In the genomic region with DNA sequence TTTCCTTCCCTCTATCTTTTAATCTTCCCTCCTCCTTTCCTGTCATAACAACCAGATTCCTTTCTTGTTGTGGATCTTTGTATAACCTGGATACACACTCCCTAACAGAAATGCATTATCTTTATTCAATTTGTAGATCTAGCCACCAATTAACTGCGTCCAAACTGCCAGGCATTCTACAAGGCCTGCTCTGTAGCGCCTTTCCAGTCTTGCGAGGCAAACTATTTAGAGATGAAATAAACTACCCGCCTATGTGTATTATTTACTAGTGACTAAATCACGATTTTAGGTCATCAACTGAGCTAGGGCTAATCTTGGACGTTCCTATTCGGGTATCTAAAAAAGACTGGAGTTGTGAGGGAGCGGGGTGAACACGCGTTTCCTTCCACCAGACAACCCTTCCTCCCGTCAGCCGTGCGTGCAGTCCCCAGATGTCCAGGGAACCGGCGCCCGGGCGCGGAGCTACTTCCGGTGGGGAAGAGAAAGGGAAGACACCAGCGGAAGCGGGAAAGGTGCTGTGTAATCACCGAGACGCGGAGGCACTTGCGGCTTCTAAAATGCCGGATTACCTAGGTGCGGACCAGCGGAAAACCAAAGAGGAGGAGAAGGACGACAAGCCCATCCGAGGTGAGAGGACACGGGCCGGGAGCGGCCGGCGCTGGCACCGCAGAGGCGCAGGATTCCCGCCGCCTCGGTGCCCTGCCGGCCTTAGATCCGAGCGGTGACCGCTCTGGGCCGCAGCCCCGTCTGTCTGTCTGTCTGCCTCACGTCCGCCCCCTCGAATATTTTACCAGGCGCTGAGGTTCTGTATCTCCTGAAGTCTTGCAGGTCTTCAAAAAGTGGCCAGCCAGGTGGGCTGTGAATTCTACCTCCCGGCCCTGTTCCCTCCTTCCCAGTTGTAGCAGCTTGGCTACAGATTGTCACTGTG, we compare ENCODE assay signal across 1 mouse cellular context.
A peak's percentile ranks its signal among the peaks of the same experiment; 100 is the strongest.
TF ChIP-seq lines count a peak whose summit lies in the region.

No protein-coding gene starts in this region.

TF ChIP-seq in MEL, 35 proteins besides CTCF, POLR2A, EP300 and RAD21 (continued from another document):
- TF ChIP-seq POLR2AphosphoS5 (IDR thresholded peaks at IDR 0.05; ENCODE audit: borderline replicate concordance, low read depth, low read length) (peak; percentile 47; the same call in 1 of the 2 replicates), CHD1 (IDR thresholded peaks at IDR 0.05; ENCODE audit: low read depth, low read length) (peak; percentile 98), CHD2 (IDR thresholded peaks at IDR 0.05; ENCODE audit: low read length) (no peak), ZC3H11A (IDR thresholded peaks at IDR 0.05; ENCODE audit: low read depth, low read length) (no peak), MXI1 (IDR thresholded peaks at IDR 0.05; ENCODE audit: low read depth, low read length) (peak; percentile 96), BHLHE40 (IDR thresholded peaks at IDR 0.05; ENCODE audit: borderline replicate concordance, low read depth, low read length) (no peak), MYB (IDR thresholded peaks at IDR 0.05; ENCODE audit: low read depth, low read length) (no peak), ZMIZ1 (IDR thresholded peaks at IDR 0.05; ENCODE audit: low read depth, low read length) (0 out of 2 replicates have a peak, but pooled peaks have one; percentile 35), HCFC1 (IDR thresholded peaks at IDR 0.05; ENCODE audit: low read depth, low read length) (peak; percentile 93), SIN3A (IDR thresholded peaks at IDR 0.05; ENCODE audit: low read length) (peak; percentile 86), JUND (IDR thresholded peaks at IDR 0.05; ENCODE audit: low read depth, low read length) (no peak), USF2 (IDR thresholded peaks at IDR 0.05; ENCODE audit: borderline replicate concordance in 1 of 2, insufficient read depth in 1 of 2, low read depth in 1 of 2, low read length in 2 of 2) (no peak), NRF1 (IDR thresholded peaks at IDR 0.05; ENCODE audit: insufficient read depth, low read depth, low read length, poor library complexity, severe bottlenecking) (no peak), MAFK (IDR thresholded peaks at IDR 0.05; ENCODE audit: borderline replicate concordance, low read depth, low read length) (0 out of 2 replicates have a peak, but pooled peaks have one; percentile 14), GABPA (IDR thresholded peaks at IDR 0.05; ENCODE audit: low read depth, low read length) (no peak), ELF1 (IDR thresholded peaks at IDR 0.05; ENCODE audit: low read depth, low read length) (peak; percentile 93), TCF12 (IDR thresholded peaks at IDR 0.05; ENCODE audit: low read depth, low read length) (peak; percentile 78), TBP (IDR thresholded peaks at IDR 0.05; ENCODE audit: low read depth, low read length) (peak; percentile 91), KAT2A (conservative IDR thresholded peaks at IDR 0.05; ENCODE audit: low read depth, low read length) (no peak; the same call in 1 of the 2 replicates), GATA1 (IDR thresholded peaks at IDR 0.05; ENCODE audit: low read depth, low read length) (0 out of 2 replicates have a peak, but pooled peaks have one; percentile 2), MEF2A (IDR thresholded peaks at IDR 0.05; ENCODE audit: extremely low read depth, insufficient replicate concordance, low read depth, low read length, poor library complexity, severe bottlenecking) (no peak), UBTF (IDR thresholded peaks at IDR 0.05; ENCODE audit: borderline replicate concordance, insufficient read depth, low read depth, low read length) (peak; percentile 93; the same call in 1 of the 2 replicates), MAX (IDR thresholded peaks at IDR 0.05; ENCODE audit: low read length) (peak; percentile 91), MYC (IDR thresholded peaks at IDR 0.05; ENCODE audit: low read depth, low read length) (peak; percentile 91), E2F4 (IDR thresholded peaks at IDR 0.05; ENCODE audit: borderline replicate concordance, low read depth, low read length) (peak; percentile 77; the same call in 1 of the 2 replicates), USF1 (IDR thresholded peaks at IDR 0.05; ENCODE audit: low read depth, low read length) (no peak), RCOR1 (IDR thresholded peaks at IDR 0.05; ENCODE audit: low read depth, low read length) (no peak; the same call in 1 of the 2 replicates), NELFE (IDR thresholded peaks at IDR 0.05; ENCODE audit: low read depth, low read length) (peak; percentile 93), ETS1 (IDR thresholded peaks at IDR 0.05; ENCODE audit: low read depth, low read length) (no peak; the same call in 1 of the 2 replicates)
TF ChIP-seq in MEL: peak in this region for 18.
